Mouse (Mus musculus): ENCODE measurements at regions not wholly inside any gene's neighbourhood (a gene's known extent, or its start where the extent isn't known, plus 50 kb on each side); places are given as distances from the start of the nearest gene placed in this dataset.

DNA sequence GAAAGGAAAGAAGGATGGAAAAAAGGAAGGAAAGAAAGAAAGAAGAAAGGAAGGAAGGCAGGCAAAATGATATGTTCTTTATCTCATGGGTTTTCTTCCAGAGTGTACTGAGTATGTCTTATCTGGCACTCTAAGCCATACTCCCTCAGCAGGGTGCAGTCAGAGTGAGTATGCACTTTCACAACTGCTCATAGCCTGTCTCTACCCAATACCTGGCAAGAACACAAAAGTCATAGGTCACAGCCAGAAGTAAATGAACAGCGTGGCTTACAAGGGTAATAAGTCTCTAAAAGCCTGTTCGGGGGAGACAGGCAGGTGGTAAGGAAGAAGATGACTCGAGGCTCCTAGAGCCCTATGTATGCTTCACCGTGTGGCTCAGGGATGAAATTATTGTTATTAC lies 587.9 kb downstream of the Tmem182 start:
- Histone ChIP-seq H3K79me2 (ENCODE audit: control insufficient read depth, insufficient read depth) (no peaks in the 10 kb centered on the region), H3K4me3 (ENCODE audit: insufficient read depth, poor library complexity, severe bottlenecking) (no peak overlapping the region), H3K79me3 (ENCODE audit: low read depth) (no peaks in the 10 kb centered on the region), H3K36me3 (ENCODE audit: control insufficient read depth, insufficient read depth) (no peaks in the 10 kb centered on the region), H3ac (ENCODE audit: control insufficient read depth, insufficient read length, low read depth) (no peak overlapping the region), H3K27me3 (ENCODE audit: control insufficient read depth, insufficient read depth, insufficient read length) (no peaks in the 10 kb centered on the region)
- no peak for TF ChIP-seq CEBPB (IDR thresholded peaks at IDR 0.05; ENCODE audit: low read depth)

DNA sequence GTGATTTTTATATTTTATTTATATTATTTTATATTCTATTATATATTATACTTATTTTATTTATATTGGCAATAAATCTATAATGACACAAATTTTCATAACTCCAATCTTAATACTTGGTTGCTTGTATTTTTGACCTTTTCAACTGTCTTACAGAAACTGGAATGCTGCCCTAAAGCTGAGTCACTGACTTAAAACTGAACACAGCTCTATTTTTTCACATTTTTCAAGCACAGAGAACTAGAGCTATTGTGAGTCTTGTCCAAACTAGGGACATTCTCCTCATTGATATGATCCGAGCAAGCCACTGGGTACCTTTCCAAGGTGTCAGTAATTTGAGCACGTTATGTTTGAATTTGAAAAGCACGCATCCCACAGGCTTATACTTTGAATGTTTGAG lies 589.7 kb downstream of the Tmem182 start:
- H3ac ChIP-seq (ENCODE audit: control insufficient read depth, insufficient read length, low read depth): no peak overlapping the region
- no peaks in the 10 kb centered on the region for H3K36me3 ChIP-seq (ENCODE audit: control insufficient read depth, insufficient read depth)
- H3K27me3 ChIP-seq (ENCODE audit: control insufficient read depth, insufficient read depth, insufficient read length): no peaks in the 10 kb centered on the region
- no peaks in the 10 kb centered on the region for H3K79me2 ChIP-seq (ENCODE audit: control insufficient read depth, insufficient read depth)
- no peak overlapping the region for H3K4me3 ChIP-seq (ENCODE audit: insufficient read depth, poor library complexity, severe bottlenecking)
- no peak for TF ChIP-seq CEBPB (IDR thresholded peaks at IDR 0.05; ENCODE audit: low read depth)
- TF ChIP-seq FOSL1 (IDR thresholded peaks at IDR 0.05; ENCODE audit: insufficient read depth, low read length, poor library complexity, severe bottlenecking): no peak
- TF ChIP-seq MYOG (IDR thresholded peaks at IDR 0.05; ENCODE audit: control insufficient read depth, extremely low read depth, insufficient read length): no peak
- TF ChIP-seq USF1 (IDR thresholded peaks at IDR 0.05; ENCODE audit: low read depth): no peak
- no peak for TF ChIP-seq MYOD1 (IDR thresholded peaks at IDR 0.05; ENCODE audit: control insufficient read depth, insufficient read length, low read depth)
- TF ChIP-seq CTCF (IDR thresholded peaks at IDR 0.05; ENCODE audit: control insufficient read depth, insufficient read depth, insufficient read length): no peak
- no peak for TF ChIP-seq MAX (IDR thresholded peaks at IDR 0.05)
- no peaks in the 10 kb centered on the region for H3K79me3 ChIP-seq (ENCODE audit: low read depth)

DNA sequence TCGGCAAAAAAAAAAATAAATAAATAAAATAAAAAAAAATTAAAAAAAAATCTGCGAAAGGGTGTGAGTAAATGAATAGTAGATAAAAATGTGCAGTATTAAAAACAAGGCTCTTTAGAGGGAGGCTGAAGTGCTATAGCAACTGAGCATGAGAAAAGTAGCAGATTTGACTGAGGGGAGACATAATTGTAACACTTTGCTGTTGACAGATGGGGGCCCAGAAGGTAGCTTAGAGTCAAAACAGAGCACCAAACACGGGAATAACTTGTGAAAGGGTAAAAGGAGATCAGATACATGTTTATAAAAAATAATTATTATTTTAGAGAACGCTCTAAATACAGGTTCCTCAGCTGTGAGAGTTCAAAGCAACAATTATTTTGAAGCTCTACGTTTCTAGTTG lies 605.1 kb downstream of the Tmem182 start:
- TF ChIP-seq MAX (IDR thresholded peaks at IDR 0.05) (no peak), CEBPB (IDR thresholded peaks at IDR 0.05; ENCODE audit: low read depth) (no peak), USF1 (IDR thresholded peaks at IDR 0.05; ENCODE audit: low read depth) (no peak), MYOD1 (IDR thresholded peaks at IDR 0.05; ENCODE audit: control insufficient read depth, insufficient read length, low read depth) (no peak), CTCF (IDR thresholded peaks at IDR 0.05; ENCODE audit: control insufficient read depth, insufficient read depth, insufficient read length) (no peak), FOSL1 (IDR thresholded peaks at IDR 0.05; ENCODE audit: insufficient read depth, low read length, poor library complexity, severe bottlenecking) (no peak), MYOG (IDR thresholded peaks at IDR 0.05; ENCODE audit: control insufficient read depth, extremely low read depth, insufficient read length) (no peak)
- H3ac ChIP-seq (ENCODE audit: control insufficient read depth, insufficient read length, low read depth): no peak overlapping the region
- no peak overlapping the region for H3K4me3 ChIP-seq (ENCODE audit: insufficient read depth, poor library complexity, severe bottlenecking)
- H3K36me3 ChIP-seq (ENCODE audit: control insufficient read depth, insufficient read depth): no peaks in the 10 kb centered on the region
- H3K79me2 ChIP-seq (ENCODE audit: control insufficient read depth, insufficient read depth): no peaks in the 10 kb centered on the region
- no peaks in the 10 kb centered on the region for H3K79me3 ChIP-seq (ENCODE audit: low read depth)
- H3K27me3 ChIP-seq (ENCODE audit: control insufficient read depth, insufficient read depth, insufficient read length): no peaks in the 10 kb centered on the region

DNA sequence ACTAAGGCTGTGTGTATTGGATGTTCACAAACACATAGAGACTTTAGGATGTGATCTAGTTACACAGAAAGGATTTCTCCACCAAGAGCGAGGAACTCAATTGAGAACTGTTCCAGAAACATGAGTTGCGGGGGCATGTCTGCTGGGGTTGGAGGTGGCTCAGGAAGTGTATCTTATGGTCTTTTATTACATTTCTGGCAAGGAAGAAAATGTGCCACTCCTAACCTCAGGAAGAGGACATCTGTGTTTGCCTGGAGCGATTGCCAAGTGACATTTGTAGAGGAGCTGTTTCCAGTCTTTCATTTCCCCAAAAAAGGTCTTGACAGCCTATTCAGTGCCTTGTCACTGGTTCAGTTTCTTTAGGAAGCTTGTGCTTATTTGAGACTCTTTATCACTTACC lies 606.2 kb downstream of the Tmem182 start:
- TF ChIP-seq FOSL1 (IDR thresholded peaks at IDR 0.05; ENCODE audit: insufficient read depth, low read length, poor library complexity, severe bottlenecking) (no peak), USF1 (IDR thresholded peaks at IDR 0.05; ENCODE audit: low read depth) (no peak), MYOD1 (IDR thresholded peaks at IDR 0.05; ENCODE audit: control insufficient read depth, insufficient read length, low read depth) (no peak), CEBPB (IDR thresholded peaks at IDR 0.05; ENCODE audit: low read depth) (no peak), MYOG (IDR thresholded peaks at IDR 0.05; ENCODE audit: control insufficient read depth, extremely low read depth, insufficient read length) (no peak)
- no peaks in the 10 kb centered on the region for H3K79me2 ChIP-seq (ENCODE audit: control insufficient read depth, insufficient read depth)

DNA sequence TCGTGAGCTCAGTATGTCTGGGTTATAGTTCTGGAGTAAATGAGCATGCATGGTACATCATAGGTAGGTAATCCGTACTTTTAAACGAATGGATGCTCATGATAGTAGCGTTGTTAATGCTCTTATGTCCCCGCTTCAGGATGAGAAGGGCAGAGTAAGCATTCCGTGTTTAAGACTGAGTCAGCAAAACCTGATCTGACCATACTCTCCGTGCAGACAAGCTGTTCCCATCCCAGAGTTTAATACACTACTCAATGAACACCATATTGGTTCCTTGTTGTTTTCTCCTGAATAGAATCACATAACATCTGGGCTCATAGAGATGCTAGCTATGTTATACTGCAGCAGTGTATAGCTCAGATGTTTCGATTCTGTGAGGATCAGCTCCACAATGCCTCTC lies 606.7 kb downstream of the Tmem182 start:
- Histone ChIP-seq H3K36me3 (ENCODE audit: control insufficient read depth, insufficient read depth) (no peaks in the 10 kb centered on the region), H3K79me2 (ENCODE audit: control insufficient read depth, insufficient read depth) (no peaks in the 10 kb centered on the region), H3ac (ENCODE audit: control insufficient read depth, insufficient read length, low read depth) (no peak overlapping the region), H3K4me3 (ENCODE audit: insufficient read depth, poor library complexity, severe bottlenecking) (no peak overlapping the region), H3K79me3 (ENCODE audit: low read depth) (no peaks in the 10 kb centered on the region), H3K27me3 (ENCODE audit: control insufficient read depth, insufficient read depth, insufficient read length) (no peaks in the 10 kb centered on the region)
- TF ChIP-seq USF1 (IDR thresholded peaks at IDR 0.05; ENCODE audit: low read depth) (no peak), MYOG (IDR thresholded peaks at IDR 0.05; ENCODE audit: control insufficient read depth, extremely low read depth, insufficient read length) (no peak), FOSL1 (IDR thresholded peaks at IDR 0.05; ENCODE audit: insufficient read depth, low read length, poor library complexity, severe bottlenecking) (no peak), MYOD1 (IDR thresholded peaks at IDR 0.05; ENCODE audit: control insufficient read depth, insufficient read length, low read depth) (no peak), CEBPB (IDR thresholded peaks at IDR 0.05; ENCODE audit: low read depth) (no peak), MAX (IDR thresholded peaks at IDR 0.05) (no peak), CTCF (IDR thresholded peaks at IDR 0.05; ENCODE audit: control insufficient read depth, insufficient read depth, insufficient read length) (no peak)

More for the DNA sequence above, 606.2 kb downstream of the Tmem182 start:
- Histone ChIP-seq H3ac (ENCODE audit: control insufficient read depth, insufficient read length, low read depth) (no peak overlapping the region), H3K4me3 (ENCODE audit: insufficient read depth, poor library complexity, severe bottlenecking) (no peak overlapping the region), H3K27me3 (ENCODE audit: control insufficient read depth, insufficient read depth, insufficient read length) (no peaks in the 10 kb centered on the region), H3K36me3 (ENCODE audit: control insufficient read depth, insufficient read depth) (no peaks in the 10 kb centered on the region), H3K79me3 (ENCODE audit: low read depth) (no peaks in the 10 kb centered on the region)

DNA sequence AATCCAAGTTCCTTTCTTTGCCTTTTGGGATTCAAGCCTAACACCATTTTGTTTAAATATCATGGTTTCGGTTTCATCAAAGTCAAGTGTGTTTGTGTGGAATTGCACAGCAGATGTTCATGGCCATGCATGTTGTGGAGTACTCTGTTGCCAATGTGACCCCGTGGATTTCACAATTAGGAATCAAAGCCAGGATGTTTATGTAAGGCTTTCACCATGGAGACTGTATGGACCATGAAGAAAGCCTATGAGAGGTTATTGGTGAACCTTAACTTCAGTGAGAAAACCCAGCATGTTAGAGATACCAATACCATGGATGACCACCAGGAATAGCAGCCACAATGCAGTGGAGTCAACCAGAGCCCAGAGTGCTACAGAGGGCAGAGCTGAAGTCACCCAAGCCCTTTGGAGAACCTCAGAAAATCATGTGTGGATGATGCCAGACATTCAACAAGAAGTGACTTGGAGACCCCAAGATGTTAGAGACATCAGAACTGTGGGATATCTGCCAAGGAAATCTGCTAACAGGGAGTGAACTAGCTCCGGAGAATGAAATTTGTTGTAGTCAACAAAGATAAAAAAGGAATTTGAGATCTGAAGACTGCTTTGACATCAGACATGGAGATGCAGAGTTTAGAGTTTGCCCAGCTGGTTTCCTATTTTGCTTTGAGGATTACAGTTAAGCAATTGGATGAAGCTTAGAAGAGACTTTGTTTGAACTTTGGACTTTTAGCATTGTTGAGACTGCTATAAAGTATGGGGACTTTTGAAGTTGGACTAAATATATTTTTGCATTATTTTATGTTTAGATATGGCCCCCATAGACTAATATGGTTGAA lies 615.3 kb downstream of the Tmem182 start:
- Histone ChIP-seq H3K79me2 (ENCODE audit: control insufficient read depth, insufficient read depth) (no peaks in the 10 kb centered on the region), H3K27me3 (ENCODE audit: control insufficient read depth, insufficient read depth, insufficient read length) (no peaks in the 10 kb centered on the region), H3K36me3 (ENCODE audit: control insufficient read depth, insufficient read depth) (no peaks in the 10 kb centered on the region), H3ac (ENCODE audit: control insufficient read depth, insufficient read length, low read depth) (no peak overlapping the region), H3K79me3 (ENCODE audit: low read depth) (no peaks in the 10 kb centered on the region), H3K4me3 (ENCODE audit: insufficient read depth, poor library complexity, severe bottlenecking) (no peak overlapping the region)
- no peak for TF ChIP-seq USF1 (IDR thresholded peaks at IDR 0.05; ENCODE audit: low read depth)
- TF ChIP-seq MAX (IDR thresholded peaks at IDR 0.05): no peak
- no peak for TF ChIP-seq MYOD1 (IDR thresholded peaks at IDR 0.05; ENCODE audit: control insufficient read depth, insufficient read length, low read depth)
- no peak for TF ChIP-seq CEBPB (IDR thresholded peaks at IDR 0.05; ENCODE audit: low read depth)
- TF ChIP-seq MYOG (IDR thresholded peaks at IDR 0.05; ENCODE audit: control insufficient read depth, extremely low read depth, insufficient read length): no peak
- no peak for TF ChIP-seq CTCF (IDR thresholded peaks at IDR 0.05; ENCODE audit: control insufficient read depth, insufficient read depth, insufficient read length)
- TF ChIP-seq FOSL1 (IDR thresholded peaks at IDR 0.05; ENCODE audit: insufficient read depth, low read length, poor library complexity, severe bottlenecking): no peak

All from C2C12 (cell line).